Mouse (Mus musculus) midbrain, embryonic 16.5 days (tissue): ENCODE measurements around the gene Ntn1. TPM values are rescaled to one million over a fixed set of nuclear protein-coding genes. Genes with fewer than 3 reads are reported as not detected.
A peak's percentile ranks its signal among the peaks of the same experiment; 100 is the strongest.

Source experiments
- ATAC-seq: fragments of 200-750 bp; cut with Nextera tagmentation; 2 replicates; pipeline ENCODE4 v1.8.0; 2017; ENCODE audit warnings: moderate TSS enrichment
- H3K27ac ChIP-seq: fragments of 300-500 bp; sonication (generic); 2 replicates; pipeline ENCODE4 v1.5.1; 2014; ENCODE audit warnings: mild to moderate bottlenecking, low read length, mixed read lengths
- H3K27me3 ChIP-seq: fragments of 300-500 bp; sonication (generic); 2 replicates; pipeline ENCODE4 v1.6.1; 2014; ENCODE audit warnings: low read depth, low read length, mixed read lengths; ENCODE audit not compliant: control insufficient read depth, insufficient read depth
- H3K36me3 ChIP-seq: fragments of 300-500 bp; sonication (generic); 2 replicates; pipeline ENCODE4 v1.6.1; 2014; ENCODE audit warnings: mild to moderate bottlenecking, low read length, moderate library complexity, mixed read lengths; ENCODE audit not compliant: control insufficient read depth, insufficient read depth
- H3K4me1 ChIP-seq: fragments of 300-500 bp; sonication (generic); 2 replicates; pipeline ENCODE4 v1.6.1; 2014; ENCODE audit warnings: mild to moderate bottlenecking, low read length, mixed read lengths; ENCODE audit not compliant: control insufficient read depth, insufficient read depth
- H3K4me2 ChIP-seq: fragments of 300-500 bp; sonication (generic); 2 replicates; pipeline ENCODE4 v1.6.1; 2014; ENCODE audit warnings: mild to moderate bottlenecking, low read length, mixed read lengths
- H3K4me3 ChIP-seq: fragments of 300-500 bp; sonication (generic); 2 replicates; pipeline ENCODE4 v1.5.1; 2014; ENCODE audit warnings: low read depth, mild to moderate bottlenecking, low read length, moderate library complexity, mixed read lengths
- H3K9ac ChIP-seq: fragments of 300-500 bp; sonication (generic); 2 replicates; pipeline ENCODE4 v1.6.1; 2014; ENCODE audit warnings: low read depth, low read length, mixed read lengths
- H3K9me3 ChIP-seq: fragments of 300-500 bp; sonication (generic); replicated peaks from 2 replicates; pipeline ENCODE4 v1.6.1; 2014; ENCODE audit warnings: mild to moderate bottlenecking, low read length, mixed read lengths; ENCODE audit not compliant: control insufficient read depth, poor library complexity, severe bottlenecking
- WGBS: fragments of 180-500 bp; shearing (Covaris S2); extraction: QIAGEN DNeasy Blood & Tissue Kit; methylation state at CpG from one replicate; pipeline ENCODE4 v1.1.7; 2014; 5-methylcytosine and 5-hydroxymethylcytosine counted together
- polyA plus RNA-seq: library from polyadenylated mRNA; unstranded; fragments of >200 nt; fragmentation: Nextera tagmentation; extraction: Ambion mirVana; gene quantifications from 2 replicates; pipeline ENCODE4 v1.2.1, GENCODE M21; 2015

Gene Ntn1
- polyA plus RNA-seq, 1 experiment from 2014 or later: 15.8 TPM

- no peak for ATAC-seq
- Histone ChIP-seq H3K27ac (no peak overlapping the region), H3K4me3 (no peak overlapping the region), H3K36me3 (no peaks in the 10 kb centered on the region), H3K4me1 (peaks cover 31% of the 10 kb centered on the region), H3K9me3 (no peaks in the 10 kb centered on the region), H3K9ac (no peak overlapping the region), H3K27me3 (peaks cover 51% of the 10 kb centered on the region), H3K4me2 (no peak overlapping the region)
- WGBS: 38% methylated on average over 11 of the region's 11 CpGs
Observed at GRCm38 (mm10) chr11:68387971-68388654, 12.5 kb downstream of the Ntn1 start.

- peaks cover 51% of the 10 kb centered on the region for H3K27me3 ChIP-seq
- ATAC-seq: no peak
- H3K36me3 ChIP-seq: no peaks in the 10 kb centered on the region
- H3K27ac ChIP-seq: peak overlapping the region; percentile 53; the same call in 1 of the 2 replicates
- H3K4me2 ChIP-seq: peak overlapping the region; percentile 93
- H3K9ac ChIP-seq: peak overlapping the region; percentile 70; the same call in 1 of the 2 replicates
- peak overlapping the region; percentile 61 for H3K4me3 ChIP-seq
- no peaks in the 10 kb centered on the region for H3K9me3 ChIP-seq
- WGBS: 24% methylated on average over 4 of the region's 4 CpGs
- H3K4me1 ChIP-seq: peaks cover 31% of the 10 kb centered on the region
Observed at GRCm38 (mm10) chr11:68387441-68387760, 13.2 kb downstream of the Ntn1 start.

GRCm38 (mm10) chr11:68386589-68387440 lies 13.8 kb downstream of the Ntn1 start:
- Histone ChIP-seq H3K4me1 (peaks cover 31% of the 10 kb centered on the region), H3K4me3 (peak overlapping the region; percentile 61), H3K4me2 (peak overlapping the region; percentile 93), H3K36me3 (no peaks in the 10 kb centered on the region), H3K9ac (peak overlapping the region; percentile 70), H3K27me3 (peaks cover 51% of the 10 kb centered on the region), H3K9me3 (no peaks in the 10 kb centered on the region), H3K27ac (peak overlapping the region; percentile 53)
- ATAC-seq: peak; percentile 44; the same call in 1 of the 2 replicates
- 1% methylated on average over 70 of the region's 90 CpGs for WGBS

- Histone ChIP-seq H3K27me3 (peaks cover 47% of the 10 kb centered on the region), H3K9me3 (no peaks in the 10 kb centered on the region), H3K36me3 (no peaks in the 10 kb centered on the region), H3K27ac (peak overlapping the region; percentile 53; the same call in 1 of the 2 replicates), H3K9ac (peak overlapping the region; percentile 70), H3K4me2 (peak overlapping the region; percentile 93), H3K4me3 (peak overlapping the region; percentile 61), H3K4me1 (peaks cover 31% of the 10 kb centered on the region)
- under 1% methylated on average over 47 of the region's 68 CpGs for WGBS
- ATAC-seq: peak; percentile 56
Observed at GRCm38 (mm10) chr11:68385921-68386588, 14.6 kb downstream of the Ntn1 start.

- peaks cover 39% of the 10 kb centered on the region for H3K27me3 ChIP-seq
- WGBS: under 1% methylated on average over 92 of the region's 94 CpGs
- peak; percentile 30 for ATAC-seq
Observed at GRCm38 (mm10) chr11:68385021-68385821, 15.4 kb downstream of the Ntn1 start.

GRCm38 (mm10) chr11:68384592-68385020 lies 16.0 kb downstream of the Ntn1 start:
- peak overlapping the region; percentile 61 for H3K4me3 ChIP-seq
- no peak; the same call in 1 of the 2 replicates for ATAC-seq
- H3K9ac ChIP-seq: peak overlapping the region; percentile 70
- H3K27me3 ChIP-seq: peaks cover 39% of the 10 kb centered on the region
- no peaks in the 10 kb centered on the region for H3K36me3 ChIP-seq
- H3K27ac ChIP-seq: peak overlapping the region; percentile 20
- H3K4me1 ChIP-seq: peaks cover 33% of the 10 kb centered on the region
- peak overlapping the region; percentile 93 for H3K4me2 ChIP-seq
- WGBS: 0% methylated on average over 27 of the region's 27 CpGs
- H3K9me3 ChIP-seq: no peaks in the 10 kb centered on the region

More at GRCm38 (mm10) chr11:68385021-68385821, 15.4 kb downstream of the Ntn1 start:
- H3K4me1 ChIP-seq: peaks cover 31% of the 10 kb centered on the region
- H3K4me2 ChIP-seq: peak overlapping the region; percentile 93
- no peaks in the 10 kb centered on the region for H3K9me3 ChIP-seq
- H3K4me3 ChIP-seq: peak overlapping the region; percentile 61
- no peaks in the 10 kb centered on the region for H3K36me3 ChIP-seq
- peak overlapping the region; percentile 70 for H3K9ac ChIP-seq
- H3K27ac ChIP-seq: peak overlapping the region; percentile 53

- peaks cover 39% of the 10 kb centered on the region for H3K27me3 ChIP-seq
- no peaks in the 10 kb centered on the region for H3K9me3 ChIP-seq
- WGBS: 4% methylated on average over 12 of the region's 12 CpGs
- H3K36me3 ChIP-seq: no peaks in the 10 kb centered on the region
- peak overlapping the region; percentile 70; the same call in 1 of the 2 replicates for H3K9ac ChIP-seq
- H3K27ac ChIP-seq: 0 out of 2 replicates have a peak overlapping the region, but pooled peaks have one; percentile 20
- H3K4me3 ChIP-seq: peak overlapping the region; percentile 61
- peak overlapping the region; percentile 93 for H3K4me2 ChIP-seq
- peaks cover 38% of the 10 kb centered on the region for H3K4me1 ChIP-seq
- ATAC-seq: no peak
Observed at GRCm38 (mm10) chr11:68384131-68384530, 16.5 kb downstream of the Ntn1 start.

GRCm38 (mm10) chr11:68383519-68383918 lies 17.1 kb downstream of the Ntn1 start:
- WGBS: 9% methylated on average over 10 of the region's 10 CpGs
- ATAC-seq: no peak
- Histone ChIP-seq H3K27me3 (peaks cover 35% of the 10 kb centered on the region), H3K36me3 (no peaks in the 10 kb centered on the region), H3K9me3 (no peaks in the 10 kb centered on the region), H3K4me3 (peak overlapping the region; percentile 5; the same call in 1 of the 2 replicates), H3K4me2 (peak overlapping the region; percentile 13), H3K9ac (no peak overlapping the region), H3K4me1 (peaks cover 42% of the 10 kb centered on the region), H3K27ac (no peak overlapping the region)
